Comparison of ENCODE assay signal across 8 mouse cellular contexts in genomic region chr11:101687351-101688301, GRCm38 (mm10). TPM values are rescaled to one million over a fixed set of nuclear protein-coding genes. Genes with fewer than 3 reads are reported as not detected.
DNase-seq lines count a peak whose midpoint lies in the region; ATAC-seq and TF ChIP-seq lines count a peak whose summit lies in the region.

No protein-coding gene starts in this region.

- no peak overlapping the region for H3K4me3 ChIP-seq in kidney, embryonic 14.5 days (ENCODE audit: low read length)
- H3K4me3 ChIP-seq in embryonic facial prominence, embryonic 12.5 days: no peak overlapping the region
- H3K4me3 ChIP-seq in lung, postnatal 0 days (ENCODE audit: low read depth, low read length): no peak overlapping the region
- no peak overlapping the region for H3K4me3 ChIP-seq in stomach, postnatal 0 days (ENCODE audit: low read depth, low read length)

- TF ChIP-seq EP300 in lung, postnatal 0 days (IDR thresholded peaks at IDR 0.05): no peak
- peak; percentile 26 for TF ChIP-seq EP300 in stomach, postnatal 0 days (optimal IDR thresholded peaks at IDR 0.05)

- TF ChIP-seq CTCF in lung, postnatal 0 days (IDR thresholded peaks at IDR 0.05): no peak; the same call in 1 of the 2 replicates
- TF ChIP-seq CTCF in stomach, postnatal 0 days (IDR thresholded peaks at IDR 0.05; ENCODE audit: low read depth): peak; percentile 46

- WGBS in kidney, embryonic 14.5 days: 46% methylated on average over 13 of the region's 13 CpGs
- WGBS in embryonic facial prominence, embryonic 12.5 days: 62% methylated on average over 13 of the region's 13 CpGs
- WGBS in lung, postnatal 0 days: 34% methylated on average over 13 of the region's 13 CpGs
- 27% methylated on average over 13 of the region's 13 CpGs for WGBS in stomach, postnatal 0 days

- DNase-seq in kidney, adult 11 months: no peak
- DNase-seq in heart, adult 8-10 months (ENCODE audit: low spot score): peak; percentile 56
- DNase-seq in kidney, postnatal 25 days: peak; percentile 49 to 71
- DNase-seq in lung, postnatal 0 days (ENCODE audit: low spot score): peak; percentile 79
- DNase-seq in stomach, postnatal 0 days (ENCODE audit: low spot score): peak; percentile 63

- no peaks in the 10 kb centered on the region for H3K36me3 ChIP-seq in kidney, embryonic 14.5 days (ENCODE audit: control insufficient read depth, insufficient read depth, low read length)
- H3K36me3 ChIP-seq in embryonic facial prominence, embryonic 12.5 days: no peaks in the 10 kb centered on the region
- H3K36me3 ChIP-seq in lung, postnatal 0 days (ENCODE audit: insufficient read depth, low read length): no peaks in the 10 kb centered on the region
- no peaks in the 10 kb centered on the region for H3K36me3 ChIP-seq in stomach, postnatal 0 days (ENCODE audit: control insufficient read depth, insufficient read depth, low read length)

- H3K4me1 ChIP-seq in kidney, embryonic 14.5 days (ENCODE audit: control insufficient read depth, insufficient read depth, low read length): peaks cover 6% of the 10 kb centered on the region; the same call in 1 of the 2 replicates
- 0 out of 2 replicates have a peak, but pooled peaks cover 9% of the 10 kb centered on the region for H3K4me1 ChIP-seq in embryonic facial prominence, embryonic 12.5 days
- H3K4me1 ChIP-seq in lung, postnatal 0 days (ENCODE audit: insufficient read depth, low read depth, low read length): peaks cover 6% of the 10 kb centered on the region; the same call in 1 of the 2 replicates
- 0 out of 2 replicates have a peak, but pooled peaks cover 6% of the 10 kb centered on the region for H3K4me1 ChIP-seq in stomach, postnatal 0 days (replicated peaks; ENCODE audit: control insufficient read depth, insufficient read depth)

- H3K9me3 ChIP-seq in kidney, embryonic 14.5 days (ENCODE audit: control insufficient read depth, low read length): no peaks in the 10 kb centered on the region
- H3K9me3 ChIP-seq in embryonic facial prominence, embryonic 12.5 days: no peaks in the 10 kb centered on the region
- no peaks in the 10 kb centered on the region for H3K9me3 ChIP-seq in lung, postnatal 0 days (ENCODE audit: low read length)
- H3K9me3 ChIP-seq in stomach, postnatal 0 days (ENCODE audit: control insufficient read depth, low read length): no peaks in the 10 kb centered on the region

- H3K27me3 ChIP-seq in kidney, embryonic 14.5 days (ENCODE audit: control insufficient read depth, insufficient read depth, low read length): no peaks in the 10 kb centered on the region
- H3K27me3 ChIP-seq in embryonic facial prominence, embryonic 12.5 days: no peaks in the 10 kb centered on the region
- no peaks in the 10 kb centered on the region for H3K27me3 ChIP-seq in lung, postnatal 0 days (replicated peaks; ENCODE audit: insufficient read depth, low read length)
- no peaks in the 10 kb centered on the region for H3K27me3 ChIP-seq in stomach, postnatal 0 days (ENCODE audit: control insufficient read depth, insufficient read depth, low read length)

- 0 out of 2 replicates have a peak overlapping the region, but pooled peaks have one; percentile 37 for H3K27ac ChIP-seq in kidney, embryonic 14.5 days (ENCODE audit: low read depth, low read length)
- 0 out of 2 replicates have a peak overlapping the region, but pooled peaks have one; percentile 50 for H3K27ac ChIP-seq in embryonic facial prominence, embryonic 12.5 days
- H3K27ac ChIP-seq in lung, postnatal 0 days (ENCODE audit: low read length): peak overlapping the region; percentile 71
- peak overlapping the region; percentile 91 for H3K27ac ChIP-seq in stomach, postnatal 0 days (replicated peaks)

- 0 out of 2 replicates have a peak, but pooled peaks have one; percentile 57 for ATAC-seq in kidney, embryonic 14.5 days (ENCODE audit: low FRiP score, low TSS enrichment)
- ATAC-seq in embryonic facial prominence, embryonic 12.5 days (ENCODE audit: insufficient number of reproducible peaks, insufficient read depth, low FRiP score, low TSS enrichment): no peak
- peak; percentile 90 for ATAC-seq in lung, postnatal 0 days
- ATAC-seq in stomach, postnatal 0 days (ENCODE audit: low FRiP score, low TSS enrichment): peak; percentile 88
- no peak for ATAC-seq in megakaryocyte, adult 5-6 weeks (ENCODE audit: poor library complexity, severe bottlenecking)

- H3K9ac ChIP-seq in kidney, embryonic 14.5 days (ENCODE audit: low read depth, low read length): no peak overlapping the region; the same call in 1 of the 2 replicates
- H3K9ac ChIP-seq in embryonic facial prominence, embryonic 12.5 days: no peak overlapping the region
- H3K9ac ChIP-seq in lung, postnatal 0 days (replicated peaks; ENCODE audit: low read depth): no peak overlapping the region; the same call in 1 of the 2 replicates
- peak overlapping the region; percentile 35 for H3K9ac ChIP-seq in stomach, postnatal 0 days (ENCODE audit: low read length)

- H3K4me2 ChIP-seq in kidney, embryonic 14.5 days (replicated peaks; ENCODE audit: low read depth, low read length): no peak overlapping the region
- no peak overlapping the region for H3K4me2 ChIP-seq in embryonic facial prominence, embryonic 12.5 days (replicated peaks)
- H3K4me2 ChIP-seq in lung, postnatal 0 days (replicated peaks; ENCODE audit: low read depth, low read length): peak overlapping the region; percentile 34
- no peak overlapping the region for H3K4me2 ChIP-seq in stomach, postnatal 0 days (replicated peaks; ENCODE audit: low read depth)

RNA-seq across cellular contexts. Expression of gene Arl4d, which starts 22.3 kb away (rescaled TPM):
- polyA plus RNA-seq in kidney, embryonic 14.5 days (2014; fragmentation: Nextera tagmentation; extraction: Ambion mirVana): 2.4 and 2.8 TPM in 2 replicates
- polyA plus RNA-seq in embryonic facial prominence, embryonic 12.5 days (2016; fragmentation: Nextera tagmentation; extraction: Ambion mirVana): 3.9 and 5.2 TPM in 2 replicates
- 10 to 100 TPM; 21.1 to 30.1 (median 27.0) TPM for total RNA-seq in heart, adult 8-10 months (2022)
- polyA plus RNA-seq in lung, postnatal 0 days (2015; fragmentation: Nextera tagmentation; extraction: Ambion mirVana): 25.2 and 33.1 TPM in 2 replicates
- 9.5 and 10.0 TPM in 2 replicates for polyA plus RNA-seq in stomach, postnatal 0 days (2015; fragmentation: Nextera tagmentation; extraction: Ambion mirVana)
- total RNA-seq in megakaryocyte, adult 5-6 weeks (2015): 1.7 and 2.3 TPM in 2 replicates
- total RNA-seq in megakaryocyte, adult 5-6 weeks (2017): 1.0 and 2.1 TPM in 2 replicates

RNA-seq across cellular contexts. Expression of gene Dhx8, which starts 45.1 kb away (rescaled TPM):
- polyA plus RNA-seq in kidney, embryonic 14.5 days (2014; fragmentation: Nextera tagmentation; extraction: Ambion mirVana): 26.0 and 38.1 TPM in 2 replicates
- polyA plus RNA-seq in embryonic facial prominence, embryonic 12.5 days (2016; fragmentation: Nextera tagmentation; extraction: Ambion mirVana): 48.1 and 50.4 TPM in 2 replicates
- total RNA-seq in heart, adult 8-10 months (2022): 10 to 100 TPM; 13.6 to 15.8 (median 14.6) TPM
- polyA plus RNA-seq in lung, postnatal 0 days (2015; fragmentation: Nextera tagmentation; extraction: Ambion mirVana): 16.4 and 20.3 TPM in 2 replicates
- polyA plus RNA-seq in stomach, postnatal 0 days (2015; fragmentation: Nextera tagmentation; extraction: Ambion mirVana): 12.6 and 12.8 TPM in 2 replicates
- 18.5 and 18.8 TPM in 2 replicates for total RNA-seq in megakaryocyte, adult 5-6 weeks (2015)
- total RNA-seq in megakaryocyte, adult 5-6 weeks (2017): 36.9 and 39.1 TPM in 2 replicates

Comparison
In these comparisons a context has a peak if more than half of its experiments do, and no peak if none do; other contexts are left out.
1. ATAC-seq: peak in kidney, embryonic 14.5 days (single experiment), lung, postnatal 0 days (single experiment) and stomach, postnatal 0 days (single experiment); none in embryonic facial prominence, embryonic 12.5 days (single experiment) and megakaryocyte, adult 5-6 weeks (single experiment).
2. H3K27ac ChIP-seq: peak in every context shown above with its lines; median percentile 91 in stomach, postnatal 0 days; 71 in lung, postnatal 0 days; 50 in embryonic facial prominence, embryonic 12.5 days; 37 in kidney, embryonic 14.5 days.